Mouse (Mus musculus) thymus, adult 2 months (tissue): ENCODE measurements around the gene Trmt1l. TPM values are rescaled to one million over a fixed set of nuclear protein-coding genes. Genes with fewer than 3 reads are reported as not detected.
A peak's percentile ranks its signal among the peaks of the same experiment; 100 is the strongest.

ENCODE experiments used
- DNase-seq: peaks from one replicate; pipeline ENCODE4 v3.0.0; 2021
- H3K27ac ChIP-seq: fragments of 200-500 bp; 2 replicates; pipeline ENCODE4 v1.5.1; 2012; ENCODE audit warnings: low read length, control low read depth; ENCODE audit not compliant: control insufficient read depth, insufficient read depth
- H3K27me3 ChIP-seq: fragments of 200-500 bp; 2 replicates; pipeline ENCODE4 v1.6.1; 2012; ENCODE audit warnings: mild to moderate bottlenecking, low read length, moderate library complexity, mixed read lengths; ENCODE audit not compliant: control insufficient read depth, insufficient read depth
- H3K36me3 ChIP-seq: fragments of 200-500 bp; 2 replicates; pipeline ENCODE4 v1.6.1; 2012; ENCODE audit warnings: mild to moderate bottlenecking, low read length, moderate library complexity; ENCODE audit not compliant: control insufficient read depth, insufficient read depth
- H3K4me1 ChIP-seq: fragments of 200-500 bp; replicated peaks from 2 replicates; pipeline ENCODE4 v1.6.1; 2012; ENCODE audit warnings: low read length; ENCODE audit not compliant: control insufficient read depth, insufficient read depth
- H3K4me3 ChIP-seq: fragments of 200-500 bp; 2 replicates; pipeline ENCODE4 v1.5.1; 2012; ENCODE audit warnings: mild to moderate bottlenecking, low read length, control low read depth, moderate library complexity; ENCODE audit not compliant: control insufficient read depth, insufficient read depth
- CTCF ChIP-seq: fragments of 200-500 bp; IDR thresholded peaks from 2 replicates; pipeline ENCODE4 v1.5.1; 2012; ENCODE audit warnings: mild to moderate bottlenecking, control low read depth, low read length, moderate library complexity, borderline replicate concordance; ENCODE audit not compliant: control insufficient read depth, poor library complexity, insufficient read depth; ENCODE audit errors: extremely low read depth
- POLR2A ChIP-seq: fragments of 200-500 bp; IDR thresholded peaks from 2 replicates; pipeline ENCODE4 v1.6.1; 2012; ENCODE audit warnings: mild to moderate bottlenecking, low read length, control low read depth, moderate library complexity; ENCODE audit not compliant: control insufficient read depth, poor library complexity, insufficient read depth; ENCODE audit errors: extremely low read depth
- WGBS: fragments of 180-500 bp; shearing (Covaris S2); methylation state at CpG from one replicate; pipeline ENCODE4 v1.1.7; 2018; 5-methylcytosine and 5-hydroxymethylcytosine counted together
- polyA plus RNA-seq: library from polyadenylated mRNA; depleted of rRNA; stranded (reverse); fragments of >200 nt; gene quantifications from 2 replicates; pipeline ENCODE4 v1.2.3, GENCODE M21; 2012

The Trmt1l gene
- polyA plus RNA-seq, 1 experiment: 21.8 TPM

- Histone ChIP-seq H3K4me3 (no peak overlapping the region), H3K27me3 (no peaks in the 10 kb centered on the region), H3K27ac (no peak overlapping the region), H3K4me1 (peaks cover 2% of the 10 kb centered on the region), H3K36me3 (no peaks in the 10 kb centered on the region)
- DNase-seq: no peak
- TF ChIP-seq POLR2A (no peak), CTCF (no peak)
- 67% methylated on average over 6 of the region's 6 CpGs for WGBS
These were observed 61.5 kb downstream of the Trmt1l start for GRCm38 (mm10) chr1:151489806-151490205.

- 67% methylated on average over 1 of the region's 1 CpGs for WGBS
- TF ChIP-seq POLR2A (no peak), CTCF (no peak)
- H3K4me1 ChIP-seq: peaks cover 2% of the 10 kb centered on the region
These were observed 64.1 kb downstream of the Trmt1l start for GRCm38 (mm10) chr1:151492419-151492818.

GRCm38 (mm10) chr1:151493826-151494225, 65.5 kb downstream of the Trmt1l start:
- H3K4me3 ChIP-seq: no peak overlapping the region
- H3K27ac ChIP-seq: no peak overlapping the region
- no peaks in the 10 kb centered on the region for H3K27me3 ChIP-seq
- TF ChIP-seq POLR2A (no peak), CTCF (no peak)
- H3K36me3 ChIP-seq: no peaks in the 10 kb centered on the region
- no peak for DNase-seq
- H3K4me1 ChIP-seq: peaks cover 4% of the 10 kb centered on the region; the same call in 1 of the 2 replicates

More at GRCm38 (mm10) chr1:151492419-151492818, 64.1 kb downstream of the Trmt1l start:
- Histone ChIP-seq H3K4me3 (no peak overlapping the region), H3K36me3 (no peaks in the 10 kb centered on the region), H3K27me3 (no peaks in the 10 kb centered on the region), H3K27ac (no peak overlapping the region)
- no peak for DNase-seq

DNA sequence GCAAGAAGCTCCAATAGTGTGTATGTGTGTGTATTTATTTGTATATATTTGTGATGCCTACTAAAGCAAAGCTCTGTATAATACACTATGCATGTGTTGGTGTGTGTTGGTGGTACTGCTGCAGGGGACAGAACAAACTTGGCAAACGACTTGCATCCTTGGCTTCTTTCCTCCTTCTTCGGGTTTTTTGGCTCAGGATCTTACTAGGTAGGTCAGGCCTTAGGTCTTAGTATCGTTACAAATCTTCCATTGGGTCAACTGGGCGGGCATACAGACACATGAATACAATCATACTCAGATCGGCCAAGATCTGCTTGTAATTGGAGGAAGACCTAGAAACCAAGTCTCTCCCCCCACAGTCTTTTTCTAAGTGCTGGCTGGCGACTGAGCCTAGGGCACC, 66.4 kb downstream of the Trmt1l start:
- Histone ChIP-seq H3K27ac (no peak overlapping the region), H3K4me3 (no peak overlapping the region), H3K27me3 (no peaks in the 10 kb centered on the region), H3K4me1 (peaks cover 4% of the 10 kb centered on the region; the same call in 1 of the 2 replicates), H3K36me3 (no peaks in the 10 kb centered on the region)
- 89% methylated on average over 6 of the region's 6 CpGs for WGBS
- TF ChIP-seq POLR2A: no peak
- TF ChIP-seq CTCF: no peak
- DNase-seq: no peak

GRCm38 (mm10) chr1:151495635-151496285, 67.4 kb downstream of the Trmt1l start:
- 56% methylated on average over 2 of the region's 2 CpGs for WGBS
- TF ChIP-seq CTCF (no peak), POLR2A (no peak)
- no peaks in the 10 kb centered on the region for H3K36me3 ChIP-seq

DNA sequence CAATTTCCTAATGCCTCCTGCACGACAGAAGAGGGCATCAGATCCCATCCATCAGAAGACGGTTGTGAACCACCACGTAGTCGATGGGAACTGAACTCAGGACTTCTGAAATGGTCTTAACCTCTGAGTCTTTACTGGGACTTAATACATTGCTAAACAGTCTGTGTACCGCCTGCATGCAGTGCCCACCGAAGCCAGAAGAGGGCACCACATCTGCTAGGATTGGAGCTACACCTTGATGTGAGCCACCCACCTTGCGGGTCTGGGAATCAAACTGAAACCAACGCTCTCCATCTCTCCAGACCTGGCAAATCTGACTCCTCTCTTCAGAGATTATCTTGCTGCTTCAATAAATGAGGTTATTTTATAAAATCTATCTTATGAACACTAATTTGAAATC, 68.7 kb downstream of the Trmt1l start:
- 97% methylated on average over 8 of the region's 8 CpGs for WGBS
- H3K27me3 ChIP-seq: no peaks in the 10 kb centered on the region
- no peak overlapping the region for H3K27ac ChIP-seq
- H3K4me3 ChIP-seq: no peak overlapping the region
- no peaks in the 10 kb centered on the region for H3K36me3 ChIP-seq
- no peak for TF ChIP-seq POLR2A
- TF ChIP-seq CTCF: peak; percentile 43; the same call in 1 of the 2 replicates
- peaks cover 4% of the 10 kb centered on the region; the same call in 1 of the 2 replicates for H3K4me1 ChIP-seq
- peak; percentile 60 for DNase-seq

More at GRCm38 (mm10) chr1:151495635-151496285, 67.4 kb downstream of the Trmt1l start:
- H3K4me3 ChIP-seq: no peak overlapping the region
- no peaks in the 10 kb centered on the region for H3K27me3 ChIP-seq
- no peak for DNase-seq
- no peak overlapping the region for H3K27ac ChIP-seq
- H3K4me1 ChIP-seq: peaks cover 4% of the 10 kb centered on the region; the same call in 1 of the 2 replicates
